In the genomic region with DNA sequence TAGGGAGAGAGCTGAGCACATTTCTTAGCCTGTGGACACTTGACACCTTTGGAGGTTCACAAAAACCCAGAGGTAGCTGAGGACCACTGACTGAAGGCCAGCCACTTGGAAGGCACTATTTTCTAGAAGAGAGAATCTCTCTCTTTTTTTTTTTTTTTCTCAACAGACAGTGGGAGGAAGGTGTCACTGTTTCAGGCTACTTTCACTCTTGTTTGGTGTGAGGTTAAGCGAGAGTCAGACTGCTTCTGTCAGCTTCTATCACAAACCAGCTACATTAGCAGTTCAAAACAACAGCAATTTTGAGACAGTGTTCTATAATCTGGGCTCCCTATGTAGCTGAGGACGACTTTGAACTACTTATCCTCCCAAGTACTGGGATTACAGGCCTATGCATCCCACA, we compare ENCODE assay signal across 27 mouse cellular contexts. TPM values are rescaled to one million over a fixed set of nuclear protein-coding genes. Genes with fewer than 3 reads are reported as not detected.
A peak's percentile ranks its signal among the peaks of the same experiment; 100 is the strongest.
DNase-seq lines count a peak whose midpoint lies in the region; TF ChIP-seq lines count a peak whose summit lies in the region.
"Had no signal": no experiment of that assay in that cellular context is flagged by ENCODE, and none has a peak within 500 bp of the region (broad histone marks: within the 10 kb centered on the region; RNA-seq: fewer than 3 reads in every experiment).

No protein-coding gene starts in this region.

- no peaks in the 10 kb centered on the region for H3K27me3 ChIP-seq in kidney, adult 2 months (replicated peaks; ENCODE audit: control insufficient read depth, insufficient read depth, low read length)
- H3K27me3 ChIP-seq: embryonic facial prominence, embryonic 12.5 days; hindbrain, embryonic 12.5 days; limb, embryonic 13.5 days; liver, embryonic 15.5 days; neural tube, embryonic 15.5 days had no signal

- TF ChIP-seq POLR2A in kidney, adult 2 months (IDR thresholded peaks at IDR 0.05; ENCODE audit: low read depth, low read length): no peak

- H3K4me1 ChIP-seq in kidney, adult 2 months (ENCODE audit: control insufficient read depth, insufficient read depth, low read length): no peaks in the 10 kb centered on the region
- H3K4me1 ChIP-seq: embryonic facial prominence, embryonic 12.5 days; hindbrain, embryonic 12.5 days; limb, embryonic 13.5 days; liver, embryonic 15.5 days; midbrain, embryonic 10.5 days; neural tube, embryonic 15.5 days had no signal

- H3K36me3 ChIP-seq in kidney, adult 2 months (ENCODE audit: control insufficient read depth, insufficient read depth, low read length): no peaks in the 10 kb centered on the region
- no peaks in the 10 kb centered on the region for H3K36me3 ChIP-seq in macrophage (ENCODE audit: inconsistent target)
- H3K36me3 ChIP-seq: embryonic facial prominence, embryonic 12.5 days; hindbrain, embryonic 12.5 days; limb, embryonic 13.5 days; liver, embryonic 15.5 days; midbrain, embryonic 10.5 days; neural tube, embryonic 15.5 days had no signal

- WGBS in kidney, adult 2 months: 72% methylated on average over 2 of the region's 2 CpGs
- WGBS in macrophage (ENCODE audit: missing documents): 45% methylated on average over 2 of the region's 2 CpGs

- peak overlapping the region; percentile 13; the same call in 1 of the 2 replicates for H3K4me3 ChIP-seq in kidney, adult 2 months (ENCODE audit: insufficient read depth, low read depth, low read length)
- peak overlapping the region; percentile 3; the same call in 1 of the 2 replicates for H3K4me3 ChIP-seq in macrophage (ENCODE audit: inconsistent target)
- H3K4me3 ChIP-seq: embryonic facial prominence, embryonic 12.5 days; hindbrain, embryonic 12.5 days; limb, embryonic 13.5 days; liver, embryonic 15.5 days; midbrain, embryonic 10.5 days; myocyte; neural tube, embryonic 15.5 days had no signal

- no peak for DNase-seq in kidney, adult 2 months
- no peak for DNase-seq in kidney, postnatal 4 days
- peak; percentile 2 for DNase-seq in thymus, postnatal 25 days
- no peak for DNase-seq in thymus, postnatal 14 days
- DNase-seq in left cerebral cortex, adult 11 months (ENCODE audit: low spot score): no peak
- no peak for DNase-seq in adrenal gland, postnatal 10 days
- DNase-seq: adrenal gland, postnatal 36 days; cerebellum, adult 11-12 months; cerebellum, postnatal 14 days; forebrain, postnatal 0 days; gastrocnemius, postnatal 36 days; kidney, adult 11 months; layer of hippocampus, postnatal 36 days; right cerebral cortex, adult 18-20 months; right cerebral cortex, postnatal 4 days; thymus, postnatal 36 days had no signal

- no peak for TF ChIP-seq CTCF in kidney, adult 2 months (conservative IDR thresholded peaks at IDR 0.05; ENCODE audit: insufficient read depth, insufficient read length, low read depth, low read length)

- peak overlapping the region; percentile 26 for H3K27ac ChIP-seq in kidney, adult 2 months (ENCODE audit: insufficient read depth, low read depth, low read length)
- peak overlapping the region; percentile 33 for H3K27ac ChIP-seq in macrophage
- H3K27ac ChIP-seq: embryonic facial prominence, embryonic 12.5 days; hindbrain, embryonic 12.5 days; kidney, postnatal 0 days; limb, embryonic 13.5 days; liver, embryonic 15.5 days; midbrain, embryonic 10.5 days; neural tube, embryonic 15.5 days; stomach, postnatal 0 days had no signal

- peaks cover 44% of the 10 kb centered on the region for H3K79me2 ChIP-seq in macrophage (ENCODE audit: inconsistent target)

RNA-seq across cellular contexts. Expression of a gene that starts 2.3 kb away (rescaled TPM):
- 0.91 and 1.4 TPM in 2 replicates for polyA plus RNA-seq in kidney, adult 2 months (2012; rRNA removed)
- 10 to 100 TPM in 1 of 26 experiments, 1 to 10 TPM in 19, under 1 TPM in 6; 0.37 to 11.2 (median 1.9) TPM for total RNA-seq in macrophage (2018; cell fraction: chromatin; rRNA removed)
- total RNA-seq in macrophage (2018; cell fraction: cytosol; rRNA removed): 10 to 100 TPM in 4 of 26 experiments, 1 to 10 TPM in 22; 3.6 to 12.1 (median 6.2) TPM
- 10 to 100 TPM in 6 of 26 experiments, 1 to 10 TPM in 20; 2.5 to 20.0 (median 7.6) TPM for total RNA-seq in macrophage (2018; cell fraction: nucleus; rRNA removed)
- 5.9 to 10.7 TPM (median 10.6 TPM) in 3 replicates for polyA plus RNA-seq in macrophage (2018)
- 1 to 10 TPM; 1.1 to 1.5 TPM for total RNA-seq in adrenal gland, postnatal 10 days (2021)

RNA-seq across cellular contexts. Expression of a gene that starts 23.3 kb away (rescaled TPM):
- 5.4 and 5.6 TPM in 2 replicates for polyA plus RNA-seq in kidney, adult 2 months (2012; rRNA removed)
- total RNA-seq in macrophage (2018; cell fraction: chromatin; rRNA removed): 1 to 10 TPM in 14 of 26 experiments, under 1 TPM in 11, not detected in 1; 0.29 to 3.8 (median 1.3) TPM
- 1 to 10 TPM; 1.5 to 4.4 (median 2.9) TPM for total RNA-seq in macrophage (2018; cell fraction: cytosol; rRNA removed)
- total RNA-seq in macrophage (2018; cell fraction: nucleus; rRNA removed): 10 to 100 TPM in 1 of 26 experiments, 1 to 10 TPM in 24, under 1 TPM in 1; 0.58 to 11.1 (median 2.1) TPM
- polyA plus RNA-seq in macrophage (2018): 2.7 to 8.5 TPM (median 3.7 TPM) in 3 replicates
- total RNA-seq in adrenal gland, postnatal 10 days (2021): 1 to 10 TPM; 5.2 to 7.0 TPM

RNA-seq across cellular contexts. Expression of a gene that starts 26.3 kb away (rescaled TPM):
- 8.9 and 9.6 TPM in 2 replicates for polyA plus RNA-seq in kidney, adult 2 months (2012; rRNA removed)
- total RNA-seq in macrophage (2018; cell fraction: chromatin; rRNA removed): 100 to 1,000 TPM in 21 of 26 experiments, 10 to 100 TPM in 5; 67.4 to 340 (median 171) TPM
- total RNA-seq in macrophage (2018; cell fraction: cytosol; rRNA removed): 10 to 100 TPM; 21.0 to 92.9 (median 46.4) TPM
- total RNA-seq in macrophage (2018; cell fraction: nucleus; rRNA removed): 100 to 1,000 TPM in 14 of 26 experiments, 10 to 100 TPM in 12; 39.8 to 217 (median 109) TPM
- polyA plus RNA-seq in macrophage (2018): 22.1 to 22.6 TPM (median 22.5 TPM) in 3 replicates
- 10 to 100 TPM; 38.7 to 56.6 TPM for total RNA-seq in adrenal gland, postnatal 10 days (2021)

RNA-seq across cellular contexts. Expression of a gene that starts 59.5 kb away (rescaled TPM):
- 3.0 and 3.5 TPM in 2 replicates for polyA plus RNA-seq in kidney, adult 2 months (2012; rRNA removed)
- total RNA-seq in macrophage (2018; cell fraction: chromatin; rRNA removed): 10 to 100 TPM in 6 of 26 experiments, 1 to 10 TPM in 16, under 1 TPM in 4; 0.58 to 19.7 (median 4.6) TPM
- total RNA-seq in macrophage (2018; cell fraction: cytosol; rRNA removed): 10 to 100 TPM in 9 of 26 experiments, 1 to 10 TPM in 17; 3.5 to 15.1 (median 9.5) TPM
- 10 to 100 TPM in 6 of 26 experiments, 1 to 10 TPM in 20; 2.0 to 22.6 (median 6.8) TPM for total RNA-seq in macrophage (2018; cell fraction: nucleus; rRNA removed)
- 11.0 to 17.9 TPM (median 11.0 TPM) in 3 replicates for polyA plus RNA-seq in macrophage (2018)
- total RNA-seq in adrenal gland, postnatal 10 days (2021): 1 to 10 TPM; 2.4 to 3.0 TPM
- polyA plus RNA-seq: forebrain, embryonic 11.5 days had no signal
